Mouse (Mus musculus): Measurements from ENCODE around the gene Srpk1. TPM values are rescaled to one million over a fixed set of nuclear protein-coding genes. Genes with fewer than 3 reads are reported as not detected.
"Not testable (repeated sequence)": the region's sequence is repeated elsewhere in the genome, so short reads cannot be mapped to it uniquely, and the experiment has no call there.

The Srpk1 gene
- polyA plus RNA-seq, 1 experiment from 2014 or later: 21.8 TPM

- ATAC-seq (ENCODE audit: low read depth); H3K4me3 ChIP-seq (ENCODE audit: low read depth, low read length); H3K36me3 ChIP-seq (ENCODE audit: control insufficient read depth, insufficient read depth); H3K4me1 ChIP-seq (ENCODE audit: control insufficient read depth, low read depth, low read length); H3K9me3 ChIP-seq (replicated peaks; ENCODE audit: control insufficient read depth, low read length); H3K9ac ChIP-seq (ENCODE audit: low read depth, low read length); H3K27me3 ChIP-seq (ENCODE audit: control insufficient read depth, insufficient read depth, low read depth, low read length); H3K4me2 ChIP-seq (ENCODE audit: low read depth, low read length); H3K27ac ChIP-seq (ENCODE audit: low read length): not testable (repeated sequence)
- 80% methylated on average over 4 of the region's 4 CpGs for WGBS (ENCODE audit: insufficient replicate concordance)
Observed at GRCm38 (mm10) chr17:28554021-28554420, 68.5 kb downstream of the Srpk1 start.

DNA sequence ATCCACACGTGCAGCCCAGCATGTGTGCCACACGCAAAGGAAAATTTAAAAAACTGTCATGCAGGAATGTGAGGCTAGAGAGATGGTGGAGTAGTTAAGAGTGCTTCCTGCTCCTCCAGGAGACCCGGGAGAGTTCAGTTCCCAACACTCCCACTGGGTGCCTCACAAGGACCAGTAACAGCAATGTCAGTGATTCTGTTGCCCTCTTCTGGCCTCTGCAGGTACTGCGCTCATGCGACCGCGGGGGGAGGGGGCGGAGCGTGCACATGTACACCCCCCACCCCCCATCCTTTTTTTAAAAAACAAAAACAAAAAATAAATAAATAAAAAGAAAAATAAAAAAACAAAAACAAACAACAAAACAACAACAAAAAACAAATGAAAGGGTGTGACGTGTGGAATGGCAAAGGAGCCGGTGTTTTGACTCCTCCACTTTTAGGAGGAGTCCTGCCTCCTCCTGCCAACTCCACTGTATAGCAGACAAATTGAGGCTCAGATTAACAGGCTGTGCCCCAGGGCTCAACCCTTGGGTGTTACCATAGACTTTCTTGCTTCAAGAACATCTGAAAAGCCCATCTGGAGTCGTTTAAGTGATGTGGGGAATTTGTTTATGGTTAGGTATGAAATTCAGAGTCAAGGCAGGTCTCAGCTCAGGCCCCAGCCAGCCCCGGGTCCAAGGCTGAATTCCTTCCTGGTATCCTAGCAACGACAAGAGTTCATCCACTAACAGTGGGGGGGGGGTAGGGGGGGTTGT is 69.3 kb downstream of the Srpk1 start:
- no peaks in the 10 kb centered on the region; the same call in 1 of the 2 replicates for H3K27me3 ChIP-seq (ENCODE audit: control insufficient read depth, insufficient read depth, low read depth, low read length)
- no peaks in the 10 kb centered on the region for H3K9me3 ChIP-seq (replicated peaks; ENCODE audit: control insufficient read depth, low read length)
- no peak overlapping the region for H3K4me2 ChIP-seq (ENCODE audit: low read depth, low read length)
- no peaks in the 10 kb centered on the region for H3K36me3 ChIP-seq (ENCODE audit: control insufficient read depth, insufficient read depth)
- no peak for ATAC-seq (ENCODE audit: low read depth)
- WGBS (ENCODE audit: insufficient replicate concordance): 10% methylated on average over 14 of the region's 14 CpGs
- no peak overlapping the region for H3K4me3 ChIP-seq (ENCODE audit: low read depth, low read length)
- no peak overlapping the region for H3K27ac ChIP-seq (ENCODE audit: low read length)
- H3K4me1 ChIP-seq (ENCODE audit: control insufficient read depth, low read depth, low read length): no peaks in the 10 kb centered on the region; the same call in 1 of the 2 replicates
- H3K9ac ChIP-seq (ENCODE audit: low read depth, low read length): no peak overlapping the region

- Histone ChIP-seq H3K9ac (ENCODE audit: low read depth, low read length) (no peak within 1 kb of the TSS), H3K27me3 (ENCODE audit: control insufficient read depth, insufficient read depth, low read depth, low read length) (no peaks in the 10 kb centered on the region; the same call in 1 of the 2 replicates), H3K27ac (ENCODE audit: low read length) (no peak within 1 kb of the TSS), H3K4me3 (ENCODE audit: low read depth, low read length) (no peak within 1 kb of the TSS), H3K4me1 (ENCODE audit: control insufficient read depth, low read depth, low read length) (no peaks in the 10 kb centered on the region), H3K36me3 (ENCODE audit: control insufficient read depth, insufficient read depth) (no peaks in the 10 kb centered on the region), H3K4me2 (ENCODE audit: low read depth, low read length) (no peak within 1 kb of the TSS), H3K9me3 (replicated peaks; ENCODE audit: control insufficient read depth, low read length) (no peaks in the 10 kb centered on the region)
- no peak for ATAC-seq (ENCODE audit: low read depth)
- WGBS (ENCODE audit: insufficient replicate concordance): 67% methylated on average over 14 of the region's 14 CpGs
Observed at GRCm38 (mm10) chr17:28549111-28549510, 73.4 kb downstream of the Srpk1 start, which contains the start of gene Clpsl2. TSS of gene Clpsl2 (plus strand) at chr17:28549411.

DNA sequence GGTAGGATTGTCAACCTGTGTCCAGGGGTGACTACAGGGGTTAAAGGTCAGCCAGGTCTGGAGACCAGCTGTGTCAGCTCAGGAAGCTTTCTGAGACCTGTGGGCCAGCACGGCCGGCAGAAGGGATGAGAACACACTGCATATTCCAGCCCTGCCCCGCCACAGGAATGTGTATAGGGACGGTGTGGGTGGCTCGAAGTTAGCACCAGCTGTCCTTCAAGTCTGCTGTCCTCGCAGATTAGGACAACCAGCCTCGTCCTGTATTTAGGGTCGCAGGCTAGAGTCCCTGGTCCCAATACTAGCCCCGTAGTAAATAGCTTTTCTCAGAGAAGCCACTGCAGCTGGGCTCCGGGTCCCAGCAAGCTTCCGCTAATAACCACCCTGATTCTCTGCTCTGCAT is 74.0 kb downstream of the Srpk1 start:
- Histone ChIP-seq H3K36me3 (ENCODE audit: control insufficient read depth, insufficient read depth) (no peaks in the 10 kb centered on the region), H3K9ac (ENCODE audit: low read depth, low read length) (no peak overlapping the region), H3K27ac (ENCODE audit: low read length) (no peak overlapping the region), H3K9me3 (replicated peaks; ENCODE audit: control insufficient read depth, low read length) (no peaks in the 10 kb centered on the region), H3K4me3 (ENCODE audit: low read depth, low read length) (no peak overlapping the region), H3K4me2 (ENCODE audit: low read depth, low read length) (no peak overlapping the region), H3K4me1 (ENCODE audit: control insufficient read depth, low read depth, low read length) (no peaks in the 10 kb centered on the region), H3K27me3 (ENCODE audit: control insufficient read depth, insufficient read depth, low read depth, low read length) (no peaks in the 10 kb centered on the region; the same call in 1 of the 2 replicates)
- no peak for ATAC-seq (ENCODE audit: low read depth)
- 53% methylated on average over 11 of the region's 11 CpGs for WGBS (ENCODE audit: insufficient replicate concordance)

DNA sequence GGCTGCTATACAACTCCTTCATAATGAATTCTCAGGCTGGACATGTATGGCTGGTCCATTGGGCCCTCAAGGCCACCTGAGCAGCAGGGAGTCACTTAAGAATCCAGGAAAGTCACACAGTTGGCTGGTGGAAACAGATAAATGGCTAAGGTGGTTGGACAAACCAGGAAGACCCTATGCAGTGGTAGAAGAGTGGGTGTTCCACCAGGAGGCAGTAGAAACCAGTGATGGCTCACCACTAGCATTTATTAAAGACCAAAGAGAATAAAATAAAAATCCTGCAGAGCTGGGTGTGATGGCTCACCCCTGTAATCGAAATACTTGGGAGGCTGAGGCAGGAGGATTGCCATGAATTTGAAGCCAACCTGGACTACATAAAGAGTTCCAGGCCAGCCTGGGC is 75.6 kb downstream of the Srpk1 start:
- no peaks in the 10 kb centered on the region for H3K9me3 ChIP-seq (replicated peaks; ENCODE audit: control insufficient read depth, low read length)
- H3K27ac ChIP-seq (ENCODE audit: low read length): no peak overlapping the region
- H3K36me3 ChIP-seq (ENCODE audit: control insufficient read depth, insufficient read depth): no peaks in the 10 kb centered on the region
- no peak for ATAC-seq (ENCODE audit: low read depth)
- 66% methylated on average over 1 of the region's 1 CpGs for WGBS (ENCODE audit: insufficient replicate concordance)
- H3K4me3 ChIP-seq (ENCODE audit: low read depth, low read length): no peak overlapping the region
- H3K4me1 ChIP-seq (ENCODE audit: control insufficient read depth, low read depth, low read length): no peaks in the 10 kb centered on the region
- no peaks in the 10 kb centered on the region; the same call in 1 of the 2 replicates for H3K27me3 ChIP-seq (ENCODE audit: control insufficient read depth, insufficient read depth, low read depth, low read length)
- no peak overlapping the region for H3K4me2 ChIP-seq (ENCODE audit: low read depth, low read length)
- no peak overlapping the region for H3K9ac ChIP-seq (ENCODE audit: low read depth, low read length)

DNA sequence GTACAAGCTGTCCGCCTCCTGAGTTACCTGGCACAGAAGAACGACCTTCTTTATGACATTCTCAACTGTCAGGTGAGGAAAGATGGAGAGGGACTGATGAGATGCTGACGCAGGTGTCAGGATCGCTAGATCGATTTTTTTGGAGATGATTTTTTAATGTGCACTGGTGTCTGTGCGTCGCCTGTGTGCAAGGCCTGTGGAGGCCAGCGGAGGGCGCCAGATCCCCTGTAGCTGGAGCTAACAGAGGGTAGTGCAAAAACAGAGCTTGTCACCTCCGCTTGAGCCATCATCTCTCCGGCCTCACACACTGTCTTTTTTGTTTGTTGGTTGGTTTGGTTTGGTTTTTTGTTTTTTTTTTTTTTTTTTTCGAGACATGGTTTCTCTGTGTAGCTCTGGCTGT is 84.6 kb downstream of the Srpk1 start:
- Histone ChIP-seq H3K4me3 (ENCODE audit: low read depth, low read length) (no peak overlapping the region), H3K27me3 (ENCODE audit: control insufficient read depth, insufficient read depth, low read depth, low read length) (no peaks in the 10 kb centered on the region), H3K4me1 (ENCODE audit: control insufficient read depth, low read depth, low read length) (no peaks in the 10 kb centered on the region), H3K4me2 (ENCODE audit: low read depth, low read length) (no peak overlapping the region), H3K9ac (ENCODE audit: low read depth, low read length) (no peak overlapping the region), H3K9me3 (replicated peaks; ENCODE audit: control insufficient read depth, low read length) (no peaks in the 10 kb centered on the region), H3K27ac (ENCODE audit: low read length) (no peak overlapping the region), H3K36me3 (ENCODE audit: control insufficient read depth, insufficient read depth) (no peaks in the 10 kb centered on the region)
- WGBS (ENCODE audit: insufficient replicate concordance): 42% methylated on average over 12 of the region's 12 CpGs
- no peak for ATAC-seq (ENCODE audit: low read depth)

Small RNA genes within 50 kb of the gene (microRNA-seq; reads per million reads assigned to microRNA genes)
- gene Mir6969: not detected

Other genes with a start within 250 kb of the Srpk1 start
- gene Fkbp5, start 105.2 kb downstream of the Srpk1 start, polyA plus RNA-seq (2015; fragmentation: Nextera tagmentation; extraction: Ambion mirVana): 18.9 and 21.5 TPM in 2 replicates
- gene Armc12, start 91.9 kb downstream of the Srpk1 start, polyA plus RNA-seq (2015; fragmentation: Nextera tagmentation; extraction: Ambion mirVana): not detected in 2 replicates
- gene Clpsl2, start 73.3 kb downstream of the Srpk1 start, polyA plus RNA-seq (2015; fragmentation: Nextera tagmentation; extraction: Ambion mirVana): not detected in 2 replicates
- gene Clps, start 61.9 kb downstream of the Srpk1 start, polyA plus RNA-seq (2015; fragmentation: Nextera tagmentation; extraction: Ambion mirVana): 8.5 and 51.3 TPM in 2 replicates
- gene Lhfpl5, start 47.1 kb downstream of the Srpk1 start, polyA plus RNA-seq (2015; fragmentation: Nextera tagmentation; extraction: Ambion mirVana): 0.06 and 0.22 TPM in 2 replicates
- 0.07 and 0.29 TPM in 2 replicates for gene Slc26a8, start 67.5 kb upstream of the Srpk1 start, polyA plus RNA-seq (2015; fragmentation: Nextera tagmentation; extraction: Ambion mirVana)
- 22.1 and 25.9 TPM in 2 replicates for gene Mapk14, start 68.6 kb upstream of the Srpk1 start, polyA plus RNA-seq (2015; fragmentation: Nextera tagmentation; extraction: Ambion mirVana)
- gene AC170998.1, start 103.4 kb upstream of the Srpk1 start, polyA plus RNA-seq (2015; fragmentation: Nextera tagmentation; extraction: Ambion mirVana): 1.5 TPM in 2 replicates
- gene Mapk13, start 146.6 kb upstream of the Srpk1 start, polyA plus RNA-seq (2015; fragmentation: Nextera tagmentation; extraction: Ambion mirVana): 7.9 and 10.5 TPM in 2 replicates
- gene Brpf3, start 178.4 kb upstream of the Srpk1 start, polyA plus RNA-seq (2015; fragmentation: Nextera tagmentation; extraction: Ambion mirVana): 66.7 and 67.1 TPM in 2 replicates
- 0.08 and 0.12 TPM in 2 replicates for gene Pnpla1, start 235.7 kb upstream of the Srpk1 start, polyA plus RNA-seq (2015; fragmentation: Nextera tagmentation; extraction: Ambion mirVana)

Measured in liver, embryonic 16.5 days (tissue).